Mouse (Mus musculus) C2C12 (cell line): ENCODE results near the gene Heg1.

Experiments
- CEBPB ChIP-seq: IDR thresholded peaks from one replicate; pipeline ENCODE4 v1.6.1; 2011; ENCODE audit warnings: low read depth, mild to moderate bottlenecking, control low read depth, moderate library complexity
- CTCF ChIP-seq: IDR thresholded peaks from one replicate; pipeline ENCODE4 v1.5.1; 2011; ENCODE audit not compliant: control insufficient read depth, insufficient read depth, insufficient read length
- FOSL1 ChIP-seq: IDR thresholded peaks from one replicate; pipeline ENCODE4 v1.8.0; 2011; ENCODE audit warnings: mild to moderate bottlenecking, low read length; ENCODE audit not compliant: poor library complexity, insufficient read depth, severe bottlenecking
- MYOD1 ChIP-seq: IDR thresholded peaks from one replicate; pipeline ENCODE4 v1.6.1; 2011; ENCODE audit warnings: low read depth; ENCODE audit not compliant: control insufficient read depth, insufficient read length
- MYOG ChIP-seq: IDR thresholded peaks from one replicate; pipeline ENCODE4 v1.6.1; 2011; ENCODE audit not compliant: control insufficient read depth, insufficient read length; ENCODE audit errors: extremely low read depth
- USF1 ChIP-seq: IDR thresholded peaks from one replicate; pipeline ENCODE4 v1.6.1; 2011; ENCODE audit warnings: low read depth, mild to moderate bottlenecking, control low read depth, moderate library complexity

- no peak for TF ChIP-seq CTCF
- no peak for TF ChIP-seq MYOD1
- TF ChIP-seq FOSL1 = no peak
- TF ChIP-seq USF1 = no peak
- TF ChIP-seq MYOG = no peak
- no peak for TF ChIP-seq CEBPB
Measured at GRCm38 (mm10) chr16:33756396-33756795, 72.2 kb downstream of the Heg1 start.
